Mouse (Mus musculus) gastrocnemius, postnatal 4 days (tissue): ENCODE measurements around the gene Coq9. TPM values are rescaled to one million over a fixed set of nuclear protein-coding genes. Genes with fewer than 3 reads are reported as not detected.
"Not testable (repeated sequence)": the region's sequence is repeated elsewhere in the genome, so short reads cannot be mapped to it uniquely, and the experiment has no call there.

Experiments
- DNase-seq, 2 experiments: peaks; one replicate each; pipeline ENCODE4 v3.0.0; 2021 to 2022; ENCODE audit warnings: low spot score in 2 of 2, mixed read lengths in 2 of 2
- total RNA-seq, 2 experiments: library from RNA; stranded (reverse); gene quantifications; 2 replicates each; pipeline ENCODE4 v1.2.3; 2021

Coq9 gene
- total RNA-seq, 2 experiments from 2014 or later: 179 to 186 TPM

DNA sequence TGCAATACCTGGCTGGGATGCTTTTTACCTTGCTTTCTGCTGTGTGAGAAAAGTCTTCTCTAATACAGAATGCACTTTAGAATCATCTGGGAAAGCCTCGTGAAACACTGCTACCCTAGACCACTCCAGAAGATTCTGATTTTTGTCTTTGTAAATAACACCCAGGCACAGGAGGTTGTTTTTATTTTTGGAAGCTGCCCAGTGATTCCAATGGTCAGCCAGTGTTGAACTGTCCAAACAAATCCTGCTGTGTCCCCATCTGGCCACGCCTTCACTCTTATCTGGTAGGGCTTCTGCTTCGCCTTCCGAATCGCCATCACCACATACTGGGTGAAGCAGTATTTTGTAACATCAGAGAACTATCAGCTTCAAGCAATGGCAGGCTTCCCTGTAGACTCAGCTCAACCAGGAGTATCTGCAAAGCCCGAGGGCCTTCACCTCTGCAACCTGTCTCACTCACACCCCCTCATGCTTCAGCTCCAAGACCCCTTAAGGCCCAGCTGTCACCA lies 18.4 kb upstream of the Coq9 start:
- DNase-seq: no peak

DNA sequence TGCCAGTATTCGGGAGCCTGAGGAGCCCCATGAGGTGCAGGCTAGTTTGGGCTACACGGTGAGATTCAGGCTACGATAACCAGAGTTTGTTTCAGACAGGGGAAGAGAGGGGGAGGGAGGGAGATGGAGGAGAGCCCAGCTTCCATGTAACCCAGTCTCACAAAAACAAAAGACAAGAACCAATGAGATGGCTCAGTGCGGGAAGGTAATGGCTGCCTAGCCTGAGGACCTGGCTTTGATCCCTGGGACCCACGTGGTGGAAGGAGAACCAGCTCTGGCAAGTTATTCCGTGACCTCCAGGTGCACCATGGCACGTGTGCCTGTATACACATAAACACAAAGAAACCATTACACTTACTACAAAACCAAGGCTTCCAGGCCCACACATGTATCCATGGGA lies 17.6 kb upstream of the Coq9 start:
- DNase-seq: no peak

GRCm38 (mm10) chr8:94821381-94821780 lies 16.7 kb upstream of the Coq9 start:
- no peak for DNase-seq

DNA sequence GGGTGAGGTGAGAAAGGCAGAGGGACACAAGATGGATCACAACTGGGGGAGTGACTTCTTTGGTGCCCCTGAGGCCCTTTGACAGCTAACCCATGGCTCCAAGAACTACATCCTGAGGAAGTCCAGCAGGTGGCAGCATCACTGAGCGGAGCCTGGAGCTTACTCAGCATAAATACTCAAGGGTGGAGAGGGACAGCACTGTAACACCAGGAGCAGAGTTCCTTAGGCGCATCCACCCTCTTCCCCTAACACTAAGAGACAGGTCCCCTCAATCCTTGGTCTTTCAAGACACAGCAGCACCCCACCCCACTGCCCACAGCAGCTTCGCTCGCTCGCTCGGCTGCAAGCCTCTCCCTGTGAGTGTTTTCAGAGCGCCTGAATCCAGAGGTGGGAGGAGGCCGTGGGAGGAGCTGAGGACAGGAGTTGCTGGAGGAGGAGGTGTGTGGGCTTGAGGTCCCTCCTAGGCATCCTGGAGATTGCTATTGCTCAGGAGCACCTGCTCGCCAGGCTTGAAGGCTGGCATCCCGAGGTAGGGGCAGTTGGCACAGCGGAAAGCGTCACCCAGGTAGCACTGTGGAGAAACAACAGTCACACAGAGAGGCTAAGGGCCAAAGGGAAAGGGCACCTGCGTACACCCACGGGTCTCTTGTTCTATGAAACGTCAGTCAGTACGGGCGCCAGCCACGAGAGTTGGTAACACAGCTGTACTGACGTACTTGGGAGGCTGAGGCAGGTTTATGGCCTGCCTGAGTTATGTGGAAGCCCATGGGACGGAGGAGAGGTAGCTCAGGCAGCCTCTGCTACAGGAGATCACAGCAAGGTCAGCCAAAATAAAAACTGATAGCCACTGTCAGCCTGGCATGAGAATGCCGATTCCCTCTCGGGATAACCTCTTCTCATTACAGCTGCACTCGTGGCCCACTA lies 15.2 kb upstream of the Coq9 start:
- DNase-seq: peak in 1 of 2 experiments; percentile 48

- DNase-seq: no peak
These were observed 13.0 kb upstream of the Coq9 start for GRCm38 (mm10) chr8:94825170-94825569.

- no peak for DNase-seq
These were observed 11.9 kb upstream of the Coq9 start for GRCm38 (mm10) chr8:94826210-94826609.

- no peak for DNase-seq
These were observed 9.8 kb upstream of the Coq9 start for GRCm38 (mm10) chr8:94828284-94828683.

- DNase-seq: not testable (repeated sequence)
These were observed 4.2 kb upstream of the Coq9 start for GRCm38 (mm10) chr8:94833901-94834405.

DNA sequence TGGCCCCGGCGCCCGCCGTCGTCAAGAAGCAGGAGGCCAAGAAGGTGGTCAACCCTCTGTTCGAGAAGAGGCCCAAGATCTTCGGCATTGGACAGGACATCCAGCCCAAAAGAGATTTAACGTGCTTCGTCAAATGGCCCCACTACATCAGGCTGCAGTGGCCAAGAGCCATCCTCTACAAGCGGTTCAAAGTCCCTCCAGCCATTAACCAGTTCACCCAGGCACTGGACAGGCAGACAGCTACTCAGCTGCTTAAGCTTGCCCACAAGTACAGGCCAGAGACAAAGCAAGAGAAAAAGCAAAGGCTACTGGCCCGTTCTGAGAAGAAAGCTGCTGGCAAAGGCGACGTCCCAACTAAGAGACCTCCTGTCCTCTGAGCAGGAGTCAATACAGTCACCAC lies 2.4 kb upstream of the Coq9 start:
- not testable (repeated sequence) for DNase-seq

- no peak for DNase-seq
These were observed 1.5 kb upstream of the Coq9 start for GRCm38 (mm10) chr8:94836456-94837240.

DNA sequence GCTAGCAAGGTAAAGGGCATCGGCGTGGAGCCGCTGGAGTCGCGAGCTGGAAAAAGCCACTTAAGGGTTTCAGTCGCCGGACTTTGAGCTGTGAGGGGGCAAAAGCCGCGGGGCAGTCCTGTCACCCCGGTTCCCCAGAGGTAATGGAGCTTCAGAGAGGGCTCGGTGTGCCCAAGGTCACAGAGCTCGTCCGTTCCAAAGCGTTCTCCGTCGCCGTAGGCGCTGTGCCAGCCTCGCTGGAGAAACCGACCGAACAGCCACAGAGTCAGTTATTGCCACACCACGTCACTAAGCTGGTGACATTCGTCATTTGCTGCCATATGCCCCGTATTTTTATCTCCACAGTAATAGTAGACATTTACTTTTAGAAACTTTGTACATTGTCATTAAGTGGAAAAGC lies 479 bp downstream of the Coq9 start:
- peak; percentile 58 to 72 for DNase-seq

GRCm38 (mm10) chr8:94841183-94841582 lies 3.1 kb downstream of the Coq9 start:
- DNase-seq: no peak

- DNase-seq: no peak
These were observed 11.9 kb downstream of the Coq9 start for GRCm38 (mm10) chr8:94850049-94850448.

DNA sequence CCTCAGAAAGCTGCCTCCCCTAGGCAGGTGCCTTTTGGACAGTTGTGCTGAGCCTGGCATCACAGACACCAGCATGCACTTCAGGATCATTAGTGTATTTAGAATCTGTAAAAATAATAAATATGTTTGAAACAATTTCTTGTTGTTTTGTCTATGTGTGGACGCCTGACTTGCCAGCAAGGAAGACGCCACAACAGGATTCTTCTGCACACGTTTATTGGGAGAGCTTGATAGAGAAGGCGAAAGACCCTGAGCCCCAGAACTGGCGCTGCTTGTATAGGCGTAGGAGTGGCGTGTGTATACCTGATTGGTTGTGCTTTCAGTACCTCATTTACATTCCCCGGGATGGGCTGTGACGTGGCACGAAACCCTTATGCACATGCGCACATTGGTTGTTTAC lies 16.6 kb downstream of the Coq9 start:
- DNase-seq: not testable (repeated sequence)

- DNase-seq: no peak
These were observed 18.9 kb downstream of the Coq9 start for GRCm38 (mm10) chr8:94857011-94857345.

DNA sequence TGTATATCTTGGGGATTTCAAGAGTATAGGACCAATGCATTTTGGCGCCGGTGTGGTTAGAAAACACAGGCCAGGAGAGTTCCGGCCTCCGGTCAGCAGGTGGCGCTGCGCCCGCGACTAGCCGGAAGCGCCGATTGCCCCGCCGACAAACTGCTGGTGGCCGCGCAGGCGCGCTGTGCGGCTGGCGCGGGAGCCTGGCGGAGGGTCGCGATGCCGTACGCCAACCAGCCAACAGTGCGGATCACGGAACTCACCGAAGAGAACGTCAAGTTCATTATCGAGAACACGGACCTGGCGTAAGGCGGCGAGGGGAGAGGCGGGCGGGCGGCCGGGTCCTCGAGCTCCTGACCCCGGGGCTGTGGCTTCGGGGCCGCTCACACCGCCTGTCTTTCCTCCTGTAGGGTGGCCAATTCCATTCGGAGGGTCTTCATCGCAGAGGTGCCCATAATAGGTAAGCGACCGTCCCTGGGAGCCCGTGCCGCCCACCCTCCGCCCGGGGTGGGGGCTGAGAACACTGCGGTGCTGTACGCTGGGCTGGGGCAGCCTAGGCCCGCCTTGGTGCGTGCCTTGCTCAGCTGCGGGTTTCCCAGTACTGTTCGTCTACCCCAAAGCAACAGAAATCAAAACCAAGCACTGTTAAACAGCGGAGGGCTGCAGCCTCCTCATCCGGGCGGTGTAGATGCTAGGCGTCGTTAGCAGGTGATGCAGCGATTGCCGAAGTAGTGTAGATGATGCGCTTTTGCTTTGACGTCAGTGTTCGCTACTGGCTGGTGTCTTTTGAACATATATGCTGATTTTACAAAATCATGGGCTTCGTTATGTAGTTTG lies 19.4 kb downstream of the Coq9 start, which contains the start of gene Polr2c:
TSS of gene Polr2c (plus strand) at position 105 of the 828 bp plus-strand sequence.
- DNase-seq: peak; percentile 88 to 90

DNA sequence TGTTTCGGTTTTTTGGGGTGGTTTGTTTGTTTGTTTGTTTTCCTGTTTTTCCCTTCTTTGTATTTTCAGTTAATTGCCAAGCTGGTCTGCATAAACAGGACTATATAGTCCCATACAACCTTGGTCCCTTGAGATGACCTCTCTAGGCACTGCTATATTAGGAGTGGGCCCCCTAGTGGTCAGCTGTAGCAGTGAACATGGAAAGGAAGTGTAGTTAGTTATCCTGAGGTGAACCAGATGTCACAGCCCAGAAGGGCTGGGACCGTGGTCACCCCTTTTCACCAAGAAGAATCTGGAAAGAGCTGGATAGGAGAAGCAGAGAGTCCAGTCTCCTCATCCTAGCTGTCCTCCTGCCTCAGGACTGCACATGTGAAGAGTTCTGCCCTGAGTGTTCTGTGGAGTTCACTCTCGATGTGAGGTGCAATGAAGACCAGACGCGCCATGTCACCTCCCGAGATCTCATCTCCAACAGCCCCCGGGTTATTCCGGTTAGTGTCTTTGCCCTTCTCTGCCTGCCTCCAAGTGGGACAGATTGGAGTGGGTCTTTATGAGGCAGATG lies 23.3 kb downstream of the Coq9 start:
- peak in 1 of 2 experiments; percentile 64 for DNase-seq

GRCm38 (mm10) chr8:94862487-94863220 lies 24.5 kb downstream of the Coq9 start:
- no peak for DNase-seq

- no peak for DNase-seq
These were observed 26.0 kb downstream of the Coq9 start for GRCm38 (mm10) chr8:94863897-94864673.
